Mouse (Mus musculus): Measurements from ENCODE around the gene Tex9. TPM values are rescaled to one million over a fixed set of nuclear protein-coding genes. Genes with fewer than 3 reads are reported as not detected.
"Not testable (repeated sequence)": the region's sequence is repeated elsewhere in the genome, so short reads cannot be mapped to it uniquely, and the experiment has no call there.

The Tex9 gene
- polyA plus RNA-seq, 1 experiment: 0.85 TPM

GRCm38 (mm10) chr9:72465754-72466181 is 26.2 kb downstream of the Tex9 start:
- no peaks in the 10 kb centered on the region for H3K4me1 ChIP-seq (ENCODE audit: control insufficient read depth, insufficient read depth, insufficient read length, low read length)
- no peak for TF ChIP-seq POLR2A (IDR thresholded peaks at IDR 0.05; ENCODE audit: low read depth, low read length)
- no peak for TF ChIP-seq CTCF (IDR thresholded peaks at IDR 0.05; ENCODE audit: extremely low read depth, insufficient read length, insufficient replicate concordance, low read depth, low read length)
- H3K27ac ChIP-seq (ENCODE audit: insufficient read depth, low read depth, low read length): peak overlapping the region; percentile 14; the same call in 1 of the 2 replicates
- H3K27me3 ChIP-seq (ENCODE audit: control insufficient read depth, insufficient read depth, low read length): no peaks in the 10 kb centered on the region
- H3K4me3 ChIP-seq (ENCODE audit: low read depth, low read length): no peak overlapping the region
- WGBS: 77% methylated on average over 4 of the region's 4 CpGs
- no peaks in the 10 kb centered on the region for H3K36me3 ChIP-seq (ENCODE audit: control insufficient read depth, insufficient read depth, low read length)

DNA sequence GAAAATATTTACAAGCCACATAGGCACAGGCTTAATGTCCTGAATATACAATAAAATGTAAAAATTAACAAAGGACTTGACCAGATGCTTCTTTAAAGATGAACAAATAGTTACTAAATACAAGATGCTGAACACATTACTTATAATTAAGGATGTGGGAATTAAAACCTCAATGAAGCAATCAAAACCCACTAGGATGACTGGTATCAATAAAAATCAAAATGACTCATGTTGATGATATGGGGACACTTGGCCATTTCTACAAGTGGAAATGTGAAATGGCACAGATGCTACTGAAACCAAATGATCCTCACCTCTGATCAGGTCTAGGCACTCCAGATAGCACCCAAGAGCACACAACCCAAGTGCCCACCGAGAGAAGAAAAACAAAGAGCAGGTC is 27.2 kb downstream of the Tex9 start:
- Histone ChIP-seq H3K36me3 (ENCODE audit: control insufficient read depth, insufficient read depth, low read length) (no peaks in the 10 kb centered on the region), H3K27ac (ENCODE audit: insufficient read depth, low read depth, low read length) (no peak overlapping the region), H3K4me1 (ENCODE audit: control insufficient read depth, insufficient read depth, insufficient read length, low read length) (peaks cover 2% of the 10 kb centered on the region), H3K27me3 (ENCODE audit: control insufficient read depth, insufficient read depth, low read length) (no peaks in the 10 kb centered on the region), H3K4me3 (ENCODE audit: low read depth, low read length) (no peak overlapping the region)
- TF ChIP-seq POLR2A (IDR thresholded peaks at IDR 0.05; ENCODE audit: low read depth, low read length): no peak
- TF ChIP-seq CTCF (IDR thresholded peaks at IDR 0.05; ENCODE audit: extremely low read depth, insufficient read length, insufficient replicate concordance, low read depth, low read length): no peak
- 91% methylated on average over 1 of the region's 1 CpGs for WGBS

- no peak overlapping the region for H3K27ac ChIP-seq (ENCODE audit: insufficient read depth, low read depth, low read length)
- 94% methylated on average over 2 of the region's 2 CpGs for WGBS
- no peak for TF ChIP-seq CTCF (IDR thresholded peaks at IDR 0.05; ENCODE audit: extremely low read depth, insufficient read length, insufficient replicate concordance, low read depth, low read length)
- TF ChIP-seq POLR2A (IDR thresholded peaks at IDR 0.05; ENCODE audit: low read depth, low read length): no peak
- H3K4me1 ChIP-seq (ENCODE audit: control insufficient read depth, insufficient read depth, insufficient read length, low read length): peaks cover 2% of the 10 kb centered on the region
- no peak overlapping the region for H3K4me3 ChIP-seq (ENCODE audit: low read depth, low read length)
- H3K36me3 ChIP-seq (ENCODE audit: control insufficient read depth, insufficient read depth, low read length): no peaks in the 10 kb centered on the region
- H3K27me3 ChIP-seq (ENCODE audit: control insufficient read depth, insufficient read depth, low read length): no peaks in the 10 kb centered on the region
Observed at GRCm38 (mm10) chr9:72462427-72462826, 29.6 kb downstream of the Tex9 start.

- peaks cover 2% of the 10 kb centered on the region for H3K4me1 ChIP-seq (ENCODE audit: control insufficient read depth, insufficient read depth, insufficient read length, low read length)
- no peak overlapping the region for H3K27ac ChIP-seq (ENCODE audit: insufficient read depth, low read depth, low read length)
- no peaks in the 10 kb centered on the region for H3K36me3 ChIP-seq (ENCODE audit: control insufficient read depth, insufficient read depth, low read length)
- H3K27me3 ChIP-seq (ENCODE audit: control insufficient read depth, insufficient read depth, low read length): no peaks in the 10 kb centered on the region
- H3K4me3 ChIP-seq (ENCODE audit: low read depth, low read length): no peak overlapping the region
- WGBS: 33% methylated on average over 3 of the region's 3 CpGs
- no peak for TF ChIP-seq POLR2A (IDR thresholded peaks at IDR 0.05; ENCODE audit: low read depth, low read length)
- TF ChIP-seq CTCF (IDR thresholded peaks at IDR 0.05; ENCODE audit: extremely low read depth, insufficient read length, insufficient replicate concordance, low read depth, low read length): no peak
Observed at GRCm38 (mm10) chr9:72460767-72461166, 31.2 kb downstream of the Tex9 start.

DNA sequence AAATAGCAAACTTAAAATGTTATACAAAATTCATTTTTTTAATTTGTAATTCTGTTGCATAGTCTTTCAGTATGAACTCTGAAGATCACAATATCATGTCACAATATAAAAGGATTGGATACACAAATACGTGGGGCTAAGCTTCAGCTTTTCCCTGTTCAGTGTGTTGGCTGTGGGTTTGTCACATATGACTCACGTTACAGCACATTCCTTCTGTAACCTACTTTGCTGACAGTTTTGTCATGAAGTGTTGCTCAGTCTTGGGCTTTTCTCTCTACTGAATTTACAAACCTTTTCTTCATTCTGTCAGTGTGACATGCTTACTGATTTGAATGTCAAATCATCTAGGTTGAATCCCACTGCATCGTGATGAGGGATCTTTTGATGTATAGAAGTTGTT is 32.3 kb downstream of the Tex9 start:
- H3K36me3 ChIP-seq (ENCODE audit: control insufficient read depth, insufficient read depth, low read length): no peaks in the 10 kb centered on the region
- H3K4me1 ChIP-seq (ENCODE audit: control insufficient read depth, insufficient read depth, insufficient read length, low read length): peaks cover 2% of the 10 kb centered on the region
- no peak overlapping the region for H3K4me3 ChIP-seq (ENCODE audit: low read depth, low read length)
- 90% methylated on average over 3 of the region's 3 CpGs for WGBS
- TF ChIP-seq CTCF (IDR thresholded peaks at IDR 0.05; ENCODE audit: extremely low read depth, insufficient read length, insufficient replicate concordance, low read depth, low read length) (no peak), POLR2A (IDR thresholded peaks at IDR 0.05; ENCODE audit: low read depth, low read length) (no peak)
- H3K27ac ChIP-seq (ENCODE audit: insufficient read depth, low read depth, low read length): no peak overlapping the region
- H3K27me3 ChIP-seq (ENCODE audit: control insufficient read depth, insufficient read depth, low read length): no peaks in the 10 kb centered on the region

DNA sequence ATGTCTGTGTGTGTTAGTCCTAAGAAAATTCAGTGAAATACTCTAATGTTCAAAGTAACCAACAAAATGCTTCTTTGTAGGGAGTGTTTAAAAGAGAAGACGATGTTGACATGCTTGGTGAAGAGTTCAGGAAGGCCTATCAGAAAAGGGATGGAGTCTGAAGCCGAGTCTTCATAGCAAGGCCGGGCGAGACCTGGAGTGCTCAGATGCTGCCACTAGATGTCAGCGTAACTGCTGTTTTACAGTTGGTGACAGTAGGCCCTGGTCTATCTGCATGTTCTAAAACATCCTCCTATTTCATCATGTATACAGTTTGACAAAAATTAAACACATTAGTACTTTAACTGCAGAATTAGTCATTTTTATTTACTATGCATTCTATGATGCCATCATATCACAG is 33.8 kb downstream of the Tex9 start:
- Histone ChIP-seq H3K27ac (ENCODE audit: insufficient read depth, low read depth, low read length) (no peak overlapping the region), H3K36me3 (ENCODE audit: control insufficient read depth, insufficient read depth, low read length) (no peaks in the 10 kb centered on the region), H3K4me3 (ENCODE audit: low read depth, low read length) (no peak overlapping the region), H3K27me3 (ENCODE audit: control insufficient read depth, insufficient read depth, low read length) (no peaks in the 10 kb centered on the region), H3K4me1 (ENCODE audit: control insufficient read depth, insufficient read depth, insufficient read length, low read length) (peaks cover 2% of the 10 kb centered on the region)
- 15% methylated on average over 5 of the region's 5 CpGs for WGBS
- no peak for TF ChIP-seq POLR2A (IDR thresholded peaks at IDR 0.05; ENCODE audit: low read depth, low read length)
- peak; percentile 79; the same call in 1 of the 2 replicates for TF ChIP-seq CTCF (IDR thresholded peaks at IDR 0.05; ENCODE audit: extremely low read depth, insufficient read length, insufficient replicate concordance, low read depth, low read length)

DNA sequence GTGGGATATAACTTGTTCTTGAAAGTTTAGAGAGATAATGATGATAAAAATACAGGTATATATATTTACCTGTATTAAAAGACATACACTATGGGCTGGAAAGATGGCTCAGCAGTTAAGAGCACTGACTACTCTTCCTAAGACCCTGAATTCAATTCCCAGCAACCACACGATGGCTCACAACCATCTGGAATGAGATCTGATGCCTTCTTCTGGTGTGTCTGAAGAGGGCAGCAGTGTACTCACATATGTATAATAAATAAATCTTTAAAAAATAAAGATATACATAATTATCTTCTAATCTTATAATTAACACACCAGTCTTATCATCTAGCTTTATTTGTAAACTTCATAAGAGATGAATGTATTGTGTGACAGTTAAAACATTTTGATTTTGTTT is 35.6 kb downstream of the Tex9 start:
- Histone ChIP-seq H3K4me1 (ENCODE audit: control insufficient read depth, insufficient read depth, insufficient read length, low read length) (peaks cover 2% of the 10 kb centered on the region), H3K4me3 (ENCODE audit: low read depth, low read length) (no peak overlapping the region), H3K36me3 (ENCODE audit: control insufficient read depth, insufficient read depth, low read length) (no peaks in the 10 kb centered on the region), H3K27me3 (ENCODE audit: control insufficient read depth, insufficient read depth, low read length) (no peaks in the 10 kb centered on the region), H3K27ac (ENCODE audit: insufficient read depth, low read depth, low read length) (no peak overlapping the region)
- TF ChIP-seq POLR2A (IDR thresholded peaks at IDR 0.05; ENCODE audit: low read depth, low read length) (no peak), CTCF (IDR thresholded peaks at IDR 0.05; ENCODE audit: extremely low read depth, insufficient read length, insufficient replicate concordance, low read depth, low read length) (no peak)
- WGBS: 33% methylated on average over 1 of the region's 1 CpGs

DNA sequence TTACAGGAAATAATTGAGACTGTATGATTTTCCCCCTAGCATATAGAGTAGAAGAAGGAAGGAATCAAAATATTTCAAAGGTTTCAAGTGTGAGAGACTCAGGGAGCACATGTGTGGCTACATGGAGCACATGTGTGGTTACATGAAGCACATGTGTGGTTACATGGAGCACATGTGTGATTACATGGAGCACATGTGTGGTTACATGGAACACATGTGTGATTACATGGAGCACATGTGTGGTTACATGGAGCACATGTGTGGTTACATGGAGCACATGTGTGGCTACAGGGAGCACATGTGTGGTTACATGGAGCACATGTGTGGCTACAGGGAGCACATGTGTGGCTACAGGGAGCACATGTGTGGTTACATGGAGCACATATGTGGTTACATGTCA is 37.7 kb downstream of the Tex9 start:
- not testable (repeated sequence) for H3K4me1 ChIP-seq (ENCODE audit: control insufficient read depth, insufficient read depth, insufficient read length, low read length); H3K4me3 ChIP-seq (ENCODE audit: low read depth, low read length); H3K27me3 ChIP-seq (ENCODE audit: control insufficient read depth, insufficient read depth, low read length); H3K27ac ChIP-seq (ENCODE audit: insufficient read depth, low read depth, low read length); H3K36me3 ChIP-seq (ENCODE audit: control insufficient read depth, insufficient read depth, low read length)
